Mouse (Mus musculus): ENCODE data around the gene Selenbp1.
"Not testable (repeated sequence)": the region's sequence is repeated elsewhere in the genome, so short reads cannot be mapped to it uniquely, and the experiment has no call there.

The Selenbp1 gene

GRCm38 (mm10) chr3:94932809-94933564 lies at the start of gene Selenbp1:
Gene Selenbp1 (plus strand): TSS chr3:94933056.
- peak; percentile 98 for DNase-seq

- peak; percentile 90 for DNase-seq
These were observed 46.3 kb upstream of the Selenbp1 start, which contains the start of gene Psmb4 for GRCm38 (mm10) chr3:94886316-94887224. Gene Psmb4 (minus strand): TSS chr3:94886961.

- peak; percentile 42 for DNase-seq
These were observed 44.3 kb upstream of the Selenbp1 start for GRCm38 (mm10) chr3:94888595-94888994.

- no peak for DNase-seq
These were observed 38.8 kb upstream of the Selenbp1 start for GRCm38 (mm10) chr3:94894076-94894475.

DNA sequence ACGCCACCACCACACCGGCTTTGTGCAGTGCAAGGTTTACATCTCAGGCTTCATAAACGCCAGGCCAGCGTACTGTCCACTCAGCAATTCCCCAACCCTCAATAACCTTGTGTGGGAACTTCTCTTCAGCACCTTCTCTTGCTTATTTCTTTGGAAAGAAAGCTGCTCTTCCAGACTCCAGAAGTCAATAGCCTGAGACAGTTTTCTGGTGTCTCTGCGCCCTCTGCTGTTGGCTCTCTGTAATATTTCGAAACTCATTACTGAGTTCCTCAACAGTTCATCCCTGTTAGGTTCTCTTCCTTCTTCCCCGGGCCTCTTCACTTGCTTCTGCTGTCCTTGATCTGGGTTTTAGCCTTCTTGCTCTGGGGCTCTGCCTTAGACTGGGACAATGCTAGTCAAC lies 30.1 kb upstream of the Selenbp1 start:
- DNase-seq, result peak; percentile 66

GRCm38 (mm10) chr3:94904759-94905158 lies 28.1 kb upstream of the Selenbp1 start:
- not testable (repeated sequence) for DNase-seq

DNA sequence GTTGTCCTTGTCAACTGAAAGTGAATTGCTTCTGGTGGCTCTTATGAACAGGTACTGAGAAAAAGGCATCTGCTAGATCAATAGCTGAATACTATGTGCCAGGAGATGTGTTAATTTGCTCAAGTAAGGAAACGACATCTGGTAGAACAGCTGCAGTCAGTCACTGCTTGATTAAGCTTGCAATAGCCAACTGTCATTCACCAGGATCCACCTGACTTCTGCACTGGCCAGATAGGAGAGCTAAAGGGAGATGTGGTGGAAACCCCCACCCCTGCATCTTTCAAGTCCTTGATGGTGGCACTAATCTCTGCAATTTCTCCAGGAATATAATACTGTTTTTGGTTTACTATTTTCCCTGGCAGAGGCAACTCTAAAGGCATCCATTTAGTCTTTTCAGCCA lies 26.4 kb upstream of the Selenbp1 start:
- DNase-seq, result no peak

- DNase-seq, result no peak
These were observed 21.7 kb upstream of the Selenbp1 start for GRCm38 (mm10) chr3:94911050-94911693.

GRCm38 (mm10) chr3:94913801-94914200 lies 19.1 kb upstream of the Selenbp1 start:
- no peak for DNase-seq

DNA sequence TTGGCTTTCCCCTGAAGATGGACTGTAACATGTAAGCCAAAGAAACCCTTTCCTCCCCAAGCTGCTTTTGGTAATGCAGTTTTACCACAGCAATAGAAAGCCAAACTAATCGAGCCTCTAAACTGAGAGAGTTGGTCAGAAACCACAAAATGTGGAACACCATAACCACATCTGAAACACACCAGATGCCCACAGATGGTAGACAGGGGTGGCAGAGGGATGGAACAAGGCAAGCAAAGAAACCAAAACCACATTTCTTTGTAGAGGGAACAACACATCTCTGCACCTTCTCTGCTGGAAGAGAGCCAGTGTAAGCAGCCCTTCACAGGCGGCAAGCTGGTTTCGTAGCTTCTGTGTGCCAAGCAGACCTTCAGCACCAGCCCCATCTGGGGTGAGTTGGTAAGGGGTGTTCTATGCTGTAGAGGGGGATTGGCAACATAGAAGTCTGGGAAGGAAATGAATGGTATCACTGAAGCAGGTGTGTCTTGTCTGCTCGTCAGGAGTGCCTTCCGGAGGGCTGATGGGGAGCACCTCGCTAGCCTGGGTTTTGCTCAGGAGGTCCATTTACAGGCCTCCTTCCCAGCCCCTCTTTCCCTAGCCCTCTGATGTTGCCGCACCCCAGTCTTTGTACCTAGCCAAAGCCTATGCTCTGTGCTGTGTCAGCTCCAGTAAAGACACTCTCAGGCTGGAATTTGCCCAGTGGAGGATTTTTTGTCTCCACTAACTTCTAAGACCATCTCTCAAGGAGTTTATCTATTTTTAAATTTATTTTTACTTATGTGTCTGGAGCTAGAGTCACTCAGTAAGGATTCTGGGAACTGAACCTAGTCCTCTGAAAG lies 16.7 kb upstream of the Selenbp1 start:
- no peak for DNase-seq

DNA sequence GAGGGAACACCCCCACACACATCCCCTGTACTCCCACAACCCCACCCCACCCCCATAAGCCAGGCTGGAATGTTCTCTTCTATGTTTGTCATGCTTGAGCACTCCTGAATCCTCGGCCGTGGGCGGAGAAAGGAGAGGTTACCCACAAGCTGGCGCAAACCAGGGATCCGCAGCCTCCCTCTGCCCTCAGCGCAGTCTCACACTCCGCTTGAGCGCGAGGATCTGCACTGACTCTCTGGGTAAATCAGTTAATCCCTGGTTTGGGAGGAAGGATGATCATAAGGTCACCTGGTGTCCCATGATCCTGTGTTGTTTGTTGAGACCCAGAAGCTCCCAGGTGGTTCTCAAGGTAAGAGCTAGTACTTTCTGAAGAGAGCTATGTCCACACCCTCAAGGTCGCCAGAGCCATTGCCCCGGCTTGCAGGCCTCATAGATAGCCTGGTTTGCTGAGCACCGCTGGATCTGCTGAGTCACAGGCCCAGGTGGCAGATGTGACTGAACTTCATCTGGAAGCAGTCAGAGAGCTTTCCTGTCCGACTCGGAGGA lies 15.0 kb upstream of the Selenbp1 start:
- peak; percentile 83 for DNase-seq

DNA sequence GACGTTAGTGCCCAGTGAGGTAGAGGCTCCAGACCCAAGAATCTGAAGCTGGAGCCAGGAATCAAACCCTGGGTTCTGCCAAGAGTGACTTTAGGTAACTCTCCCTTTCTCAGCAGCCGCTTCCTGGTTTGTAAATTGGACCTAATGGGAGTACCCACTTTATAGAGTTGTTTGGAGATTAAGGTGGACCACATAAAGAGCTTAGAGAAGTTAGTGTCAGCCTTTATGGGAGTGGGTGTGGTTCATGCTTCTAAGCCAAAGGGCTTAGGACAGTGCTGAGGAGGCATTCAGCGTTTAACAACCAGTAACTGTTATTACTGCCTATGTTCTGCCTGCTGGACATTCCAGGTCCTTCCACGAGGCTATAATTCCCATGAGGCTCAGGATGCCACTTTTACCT lies 14.0 kb upstream of the Selenbp1 start:
- no peak for DNase-seq

- no peak for DNase-seq
These were observed 11.8 kb upstream of the Selenbp1 start for GRCm38 (mm10) chr3:94921104-94921503.

DNA sequence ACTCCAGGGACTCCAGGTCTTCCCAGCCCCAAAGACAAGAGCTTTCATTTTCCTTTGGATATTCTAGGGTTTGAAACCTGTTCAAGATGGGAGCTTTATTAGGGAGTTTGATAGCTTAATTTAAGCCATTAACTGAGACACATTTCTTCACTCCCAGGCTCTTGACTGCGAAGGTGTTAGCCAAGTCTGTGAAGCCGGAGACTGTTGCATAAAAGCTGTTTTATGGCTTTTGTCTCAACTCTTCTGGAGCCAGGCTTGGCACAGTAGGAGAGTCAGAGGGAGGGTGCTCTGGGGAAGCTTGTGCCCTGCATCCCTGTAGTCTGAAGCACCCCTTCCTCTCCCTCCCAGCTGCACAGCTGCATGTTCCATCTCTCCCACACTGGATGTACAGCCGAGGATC lies 10.5 kb upstream of the Selenbp1 start:
- no peak for DNase-seq

DNA sequence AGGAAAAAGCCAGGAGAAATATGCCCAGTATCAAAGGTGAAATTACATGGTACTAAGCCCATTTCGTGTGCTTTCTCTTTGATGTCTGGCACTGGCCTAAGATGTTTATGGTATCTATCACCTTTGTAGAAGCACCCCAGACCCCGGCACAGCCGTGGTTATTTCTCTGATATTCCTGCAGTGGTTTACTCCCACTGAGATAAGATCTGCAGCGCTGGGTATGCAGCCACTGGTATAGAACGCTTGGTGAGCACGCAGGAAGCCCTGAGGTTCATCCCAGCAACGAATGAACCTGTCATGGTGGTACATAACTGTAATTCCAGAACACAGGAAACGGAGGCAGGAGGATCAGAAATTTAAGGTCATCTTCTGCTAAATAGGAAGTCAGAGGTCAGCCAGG lies 8.2 kb upstream of the Selenbp1 start:
- DNase-seq, result no peak

GRCm38 (mm10) chr3:94926301-94926736 lies 6.5 kb upstream of the Selenbp1 start:
- DNase-seq, result not testable (repeated sequence)

DNA sequence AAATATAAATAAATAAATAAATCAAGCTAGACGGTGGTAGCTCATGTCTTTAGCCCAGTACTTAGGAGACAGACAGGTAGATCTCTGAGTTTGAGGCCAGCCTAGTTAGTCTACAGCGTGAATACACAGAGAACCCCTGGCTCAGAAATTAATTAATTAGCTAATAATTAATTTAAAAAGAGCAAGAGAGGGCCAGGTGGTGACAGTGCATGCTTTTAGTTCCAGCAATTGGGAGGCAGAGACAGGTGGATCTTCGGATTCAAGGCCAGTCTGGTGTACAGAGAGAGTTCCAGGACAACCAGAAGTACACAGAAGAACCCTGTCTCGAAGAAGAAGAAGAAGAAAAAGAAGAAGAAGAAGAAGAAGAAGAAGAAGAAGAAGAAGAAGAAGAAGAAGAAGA lies 3.9 kb upstream of the Selenbp1 start:
- DNase-seq, result not testable (repeated sequence)

- peak; percentile 59 for DNase-seq
These were observed 2.2 kb upstream of the Selenbp1 start for GRCm38 (mm10) chr3:94930386-94931266.

DNA sequence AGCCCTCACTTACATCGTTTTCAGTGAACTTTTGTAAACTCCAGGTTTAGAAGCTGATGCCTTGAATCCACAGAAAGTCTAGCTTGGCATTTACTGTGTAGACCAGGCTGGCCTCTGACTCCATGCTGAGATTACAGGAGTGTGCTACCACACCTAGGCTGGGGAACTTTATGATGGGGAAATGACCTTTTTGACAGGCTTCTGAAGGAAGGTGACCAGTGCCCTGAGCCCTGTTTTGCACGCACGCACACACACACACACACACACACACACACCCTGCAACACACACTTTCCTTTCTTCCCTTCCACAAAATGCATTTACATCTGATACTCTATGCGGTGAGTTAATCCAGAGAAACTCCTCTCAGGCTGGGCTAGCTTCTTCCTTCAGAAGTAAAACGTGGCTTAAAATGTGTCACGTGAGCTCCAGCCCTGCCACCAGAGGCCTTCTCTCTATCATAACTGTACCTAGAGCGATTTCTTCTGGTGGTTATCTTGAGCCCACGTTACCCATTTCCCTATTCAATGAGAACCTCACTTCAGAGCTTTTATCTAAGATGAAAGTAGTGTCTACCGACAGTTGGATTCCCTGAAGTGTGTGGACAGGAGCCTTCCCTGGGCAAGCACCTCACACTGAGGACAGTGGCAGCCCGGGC lies 1.3 kb upstream of the Selenbp1 start:
- not testable (repeated sequence) for DNase-seq

DNA sequence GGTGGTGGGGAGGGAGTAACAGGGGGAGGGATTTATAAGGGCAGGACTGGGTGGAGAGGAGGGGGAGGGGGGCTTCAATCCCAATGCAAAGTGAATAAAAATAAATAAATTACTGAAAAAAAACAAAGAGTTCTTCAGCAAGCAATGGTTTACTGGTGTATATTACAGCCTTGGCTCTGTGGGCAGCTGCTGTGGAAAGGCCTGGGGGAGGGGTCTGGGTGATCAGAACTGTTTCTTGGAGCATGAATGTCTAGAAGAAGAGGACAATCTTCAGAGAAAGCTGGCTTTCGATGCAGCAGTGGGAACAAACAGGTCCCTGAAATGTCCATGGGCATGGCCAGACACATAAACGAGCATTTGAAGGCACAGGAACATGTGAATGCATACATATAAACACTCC lies 577 bp upstream of the Selenbp1 start:
- DNase-seq, result not testable (repeated sequence)

Data from kidney, adult 18-20 months (tissue).